Mouse (Mus musculus) bone marrow, adult 2 months (tissue): ENCODE data around the gene Dnmt1.

Experiments used
- CTCF ChIP-seq: fragments of 200-500 bp; IDR thresholded peaks from 2 replicates; pipeline ENCODE4 v1.5.1; 2011; ENCODE audit warnings: low read length, control low read depth; ENCODE audit not compliant: control insufficient read depth, insufficient read depth
- POLR2A ChIP-seq: fragments of 200-500 bp; IDR thresholded peaks from 2 replicates; pipeline ENCODE4 v1.6.1; 2011; ENCODE audit warnings: low read depth, mild to moderate bottlenecking, control low read depth, low read length, borderline replicate concordance; ENCODE audit not compliant: control insufficient read depth

- TF ChIP-seq CTCF (no peak), POLR2A (no peak)
Measured at GRCm38 (mm10) chr9:20878710-20879065, 81.0 kb downstream of the Dnmt1 start.
